Mouse (Mus musculus) left cerebral cortex, adult 8-10 months (tissue): Measurements from ENCODE around the gene Ndufa9. TPM values are rescaled to one million over a fixed set of nuclear protein-coding genes. Genes with fewer than 3 reads are reported as not detected.

Source experiments
- DNase-seq, 2 experiments: peaks; one replicate each; pipeline ENCODE4 v3.0.0; 2022; ENCODE audit warnings: low spot score in 2 of 2
- total RNA-seq, 4 experiments: library from RNA; stranded (reverse); gene quantifications; 2 replicates each; pipeline ENCODE4 v1.2.4; 2022

The Ndufa9 gene
- total RNA-seq = 100 to 1,000 TPM; 155 to 170 (median 160) TPM

GRCm38 (mm10) chr6:126848712-126849704 is at the start of gene Ndufa9:
Gene Ndufa9, minus strand, starts transcription at chr6:126849136.
- DNase-seq = peak; percentile 92 to 99

- DNase-seq = no peak
These were observed 28.2 kb upstream of the Ndufa9 start for GRCm38 (mm10) chr6:126877118-126877517.

- DNase-seq = no peak
These were observed 3.9 kb upstream of the Ndufa9 start, which contains the start of gene Akap3 for GRCm38 (mm10) chr6:126852881-126853280. Gene Akap3, plus strand, starts transcription at chr6:126853098.

- DNase-seq = no peak
These were observed 12.3 kb downstream of the Ndufa9 start for GRCm38 (mm10) chr6:126836628-126837027.

- DNase-seq = peak in 1 of 2 experiments; percentile 43
These were observed 25.8 kb downstream of the Ndufa9 start for GRCm38 (mm10) chr6:126823087-126823486.

GRCm38 (mm10) chr6:126816338-126816737 is 32.6 kb downstream of the Ndufa9 start:
- DNase-seq = no peak

GRCm38 (mm10) chr6:126815206-126815750 is 33.7 kb downstream of the Ndufa9 start:
- no peak for DNase-seq

- DNase-seq = no peak
These were observed 37.5 kb downstream of the Ndufa9 start for GRCm38 (mm10) chr6:126811481-126811880.

GRCm38 (mm10) chr6:126808561-126808960 is 40.4 kb downstream of the Ndufa9 start:
- no peak for DNase-seq

- DNase-seq = peak in 1 of 2 experiments; percentile 45
These were observed 40.8 kb downstream of the Ndufa9 start for GRCm38 (mm10) chr6:126808134-126808533.

- no peak for DNase-seq
These were observed 42.2 kb downstream of the Ndufa9 start for GRCm38 (mm10) chr6:126806783-126807182.

GRCm38 (mm10) chr6:126802946-126803345 is 46.0 kb downstream of the Ndufa9 start:
- peak in 1 of 2 experiments; percentile 43 for DNase-seq

GRCm38 (mm10) chr6:126794751-126795150 is 54.2 kb downstream of the Ndufa9 start:
- no peak for DNase-seq

GRCm38 (mm10) chr6:126793689-126794088 is 55.2 kb downstream of the Ndufa9 start:
- no peak for DNase-seq

- DNase-seq = no peak
These were observed 57.0 kb downstream of the Ndufa9 start for GRCm38 (mm10) chr6:126791964-126792363.

- no peak for DNase-seq
These were observed 57.4 kb downstream of the Ndufa9 start for GRCm38 (mm10) chr6:126791488-126791887.

GRCm38 (mm10) chr6:126788863-126789262 is 60.1 kb downstream of the Ndufa9 start:
- DNase-seq = no peak

- DNase-seq = no peak
These were observed 64.7 kb downstream of the Ndufa9 start for GRCm38 (mm10) chr6:126784206-126784605.

- DNase-seq = peak in 1 of 2 experiments; percentile 88
These were observed 65.3 kb downstream of the Ndufa9 start for GRCm38 (mm10) chr6:126783651-126784066.

GRCm38 (mm10) chr6:126783056-126783455 is 65.9 kb downstream of the Ndufa9 start:
- no peak for DNase-seq

GRCm38 (mm10) chr6:126777889-126778288 is 71.0 kb downstream of the Ndufa9 start:
- no peak for DNase-seq

GRCm38 (mm10) chr6:126773873-126774272 is 75.1 kb downstream of the Ndufa9 start:
- peak in 1 of 2 experiments; percentile 58 for DNase-seq
